Mouse (Mus musculus) cortical plate, adult 2 months (tissue): Measurements from ENCODE around the gene Plxdc1.

Experiments
- CTCF ChIP-seq: fragments of 200-500 bp; IDR thresholded peaks from 2 replicates; pipeline ENCODE4 v1.5.1; 2011; ENCODE audit warnings: mild to moderate bottlenecking, control low read depth, low read length; ENCODE audit not compliant: insufficient read depth; ENCODE audit errors: extremely low read depth
- POLR2A ChIP-seq: fragments of 200-500 bp; IDR thresholded peaks from 2 replicates; pipeline ENCODE4 v1.6.1; 2011; ENCODE audit warnings: mild to moderate bottlenecking, low read length, control low read depth; ENCODE audit not compliant: insufficient read depth; ENCODE audit errors: extremely low read depth

DNA sequence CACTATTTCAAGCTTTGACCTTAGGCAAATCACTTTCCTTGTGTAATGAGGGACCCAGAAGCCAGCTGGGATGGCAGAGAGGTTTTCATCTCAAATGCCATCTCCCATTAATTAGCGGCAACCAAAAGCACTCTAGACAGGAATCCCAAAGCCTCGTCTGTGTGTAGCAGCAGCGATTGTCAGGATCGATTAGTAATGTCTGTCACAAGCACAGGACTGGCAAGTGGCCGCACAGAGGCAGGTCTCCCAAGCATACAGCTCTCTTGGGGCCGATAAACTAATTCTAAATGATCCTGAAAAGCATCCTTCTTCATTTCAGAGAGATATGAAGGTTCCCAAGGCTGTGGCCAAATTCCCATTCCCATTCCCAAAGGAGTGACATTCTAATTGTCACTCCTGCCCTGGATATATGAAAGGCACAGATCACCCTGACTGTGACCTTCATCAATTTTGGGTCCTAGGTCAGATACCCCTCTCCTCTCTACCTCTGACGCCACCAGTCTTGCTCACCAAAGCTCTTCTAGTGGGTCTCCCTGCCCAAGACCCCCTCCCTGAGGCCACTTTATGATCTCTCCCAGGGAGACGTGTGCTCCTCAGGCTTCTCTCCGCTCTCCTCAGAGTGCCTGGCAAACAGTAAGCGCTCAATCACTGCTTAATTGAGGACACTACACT is 6.3 kb downstream of the Plxdc1 start:
- TF ChIP-seq POLR2A (no peak), CTCF (no peak)
